27 mouse cellular contexts compared by ENCODE assay signal in genomic region chr14:75903131-75903530, GRCm38 (mm10). TPM values are rescaled to one million over a fixed set of nuclear protein-coding genes. Genes with fewer than 3 reads are reported as not detected.
DNase-seq lines count a peak whose midpoint lies in the region; TF ChIP-seq lines count a peak whose summit lies in the region.
"Had no signal": no experiment of that assay in that cellular context is flagged by ENCODE, and none has a peak within 500 bp of the region (broad histone marks: within the 10 kb centered on the region; RNA-seq: fewer than 3 reads in every experiment).

No protein-coding gene starts in this region.

- WGBS in lung, adult 2 months, result 72% methylated on average over 3 of the region's 3 CpGs

- no peak overlapping the region for H3K4me3 ChIP-seq in lung, adult 2 months (replicated peaks; ENCODE audit: extremely low read depth, low read depth, low read length)
- H3K4me3 ChIP-seq: forebrain, embryonic 10.5 days; forebrain, embryonic 13.5 days; heart, adult 2 months; heart, embryonic 10.5 days; heart, embryonic 13.5 days; hindbrain, embryonic 13.5 days had no signal

- no peak for TF ChIP-seq CTCF in lung, adult 2 months (IDR thresholded peaks at IDR 0.05; ENCODE audit: insufficient read depth, low read length)

- DNase-seq in heart, adult 11 months, result peak; percentile 80
- DNase-seq in heart, postnatal 14 days, result no peak
- peak; percentile 61 for DNase-seq in lung, postnatal 10 days
- no peak for DNase-seq in lung, adult 2 months
- DNase-seq in lung, postnatal 36 days, result peak; percentile 61
- DNase-seq in urinary bladder, postnatal 36 days (ENCODE audit: low spot score in 2 of 2), result no peak
- DNase-seq: adrenal gland, postnatal 10 days; adrenal gland, postnatal 36 days; B cell, adult 2 months; cerebellum, adult 18-20 months; cerebellum, adult 9-10 months; cerebellum, postnatal 14 days; gastrocnemius, postnatal 25 days; heart, adult 2 months had no signal

- no peak for TF ChIP-seq POLR2A in lung, adult 2 months (IDR thresholded peaks at IDR 0.05; ENCODE audit: borderline replicate concordance, extremely low read depth, low read depth, low read length)

- intact Hi-C loops in heart, postnatal 14 days (cut with DNase I), result no loop called here

- H3K4me1 ChIP-seq in lung, adult 2 months (ENCODE audit: control insufficient read depth, insufficient read depth, low read length), result peaks cover 3% of the 10 kb centered on the region; the same call in 1 of the 2 replicates
- H3K4me1 ChIP-seq: heart, embryonic 10.5 days had no signal

RNA-seq across cellular contexts. Expression of gene Kctd4, which starts 51.7 kb away (rescaled TPM):
- not detected for total RNA-seq in heart, postnatal 14 days (2021)
- 0.20 TPM in 1 of 2 replicates, not detected in the other for polyA plus RNA-seq in lung, adult 2 months (2012; rRNA removed)
- total RNA-seq: adrenal gland, adult 18-20 months; adrenal gland, postnatal 10 days; adrenal gland, postnatal 36 days; CH12.LX; gastrocnemius, adult 18-20 months; gastrocnemius, postnatal 25 days; heart, adult 2 months; heart, postnatal 25 days; hematopoietic stem cell, adult 5-6 weeks had no signal
- polyA plus RNA-seq: G1E; gonadal fat pad, adult 2 months; heart, adult 2 months; Patski had no signal

RNA-seq across cellular contexts. Expression of gene Tpt1, which starts 58.2 kb away (rescaled TPM):
- total RNA-seq in heart, postnatal 14 days (2021), result 1,000 to 10,000 TPM; 2,748 to 2,964 TPM
- 1,159 and 1,652 TPM in 2 replicates for polyA plus RNA-seq in lung, adult 2 months (2012; rRNA removed)

Comparison
In these comparisons a context has a peak if more than half of its experiments do, and no peak if none do; other contexts are left out.
1. DNase-seq: peak in heart, adult 11 months (single experiment), lung, postnatal 10 days (single experiment) and lung, postnatal 36 days (single experiment); none in heart, postnatal 14 days (0 of 2), lung, adult 2 months (single experiment) and urinary bladder, postnatal 36 days (0 of 2).